Mouse (Mus musculus) neural tube, embryonic 14.5 days (tissue): ENCODE measurements at regions not wholly inside any gene's neighbourhood (a gene's known extent, or its start where the extent isn't known, plus 50 kb on each side); places are given as distances from the start of the nearest gene placed in this dataset.

Experiments used
- ATAC-seq: fragments of 200-750 bp; cut with Nextera tagmentation; 2 replicates; pipeline ENCODE4 v1.8.0; 2017; ENCODE audit warnings: low read depth, mild to moderate bottlenecking, moderate TSS enrichment, moderate library complexity
- H3K27ac ChIP-seq: fragments of 300-500 bp; sonication (generic); 2 replicates; pipeline ENCODE4 v1.5.1; 2014; ENCODE audit warnings: low read depth, mild to moderate bottlenecking, control low read depth, low read length, moderate library complexity, mixed read lengths
- H3K27me3 ChIP-seq: fragments of 300-500 bp; sonication (generic); 2 replicates; pipeline ENCODE4 v1.6.1; 2014; ENCODE audit warnings: low read length; ENCODE audit not compliant: control insufficient read depth, insufficient read depth
- H3K36me3 ChIP-seq: fragments of 300-500 bp; sonication (generic); 2 replicates; pipeline ENCODE4 v1.6.1; 2014; ENCODE audit warnings: low read length, mixed read lengths; ENCODE audit not compliant: control insufficient read depth, insufficient read depth
- H3K4me1 ChIP-seq: fragments of 300-500 bp; sonication (generic); 2 replicates; pipeline ENCODE4 v1.6.1; 2014; ENCODE audit warnings: low read length; ENCODE audit not compliant: control insufficient read depth, insufficient read depth
- H3K4me2 ChIP-seq: fragments of 300-500 bp; sonication (generic); 2 replicates; pipeline ENCODE4 v1.6.1; 2014; ENCODE audit warnings: mild to moderate bottlenecking, low read depth, low read length, control low read depth
- H3K4me3 ChIP-seq: fragments of 300-500 bp; sonication (generic); 2 replicates; pipeline ENCODE4 v1.5.1; 2014; ENCODE audit warnings: low read depth, low read length, control low read depth, mixed read lengths
- H3K9ac ChIP-seq: fragments of 300-500 bp; sonication (generic); replicated peaks from 2 replicates; pipeline ENCODE4 v1.6.1; 2014; ENCODE audit warnings: low read depth, mild to moderate bottlenecking, control low read depth, low read length, mixed read lengths
- H3K9me3 ChIP-seq: fragments of 300-500 bp; sonication (generic); 2 replicates; pipeline ENCODE4 v1.6.1; 2016; ENCODE audit warnings: low read length; ENCODE audit not compliant: control insufficient read depth
- WGBS: fragments of 180-500 bp; shearing (Covaris S2); extraction: QIAGEN DNeasy Blood & Tissue Kit; methylation state at CpG from one replicate; pipeline ENCODE4 v1.1.7; 2014; 5-methylcytosine and 5-hydroxymethylcytosine counted together

DNA sequence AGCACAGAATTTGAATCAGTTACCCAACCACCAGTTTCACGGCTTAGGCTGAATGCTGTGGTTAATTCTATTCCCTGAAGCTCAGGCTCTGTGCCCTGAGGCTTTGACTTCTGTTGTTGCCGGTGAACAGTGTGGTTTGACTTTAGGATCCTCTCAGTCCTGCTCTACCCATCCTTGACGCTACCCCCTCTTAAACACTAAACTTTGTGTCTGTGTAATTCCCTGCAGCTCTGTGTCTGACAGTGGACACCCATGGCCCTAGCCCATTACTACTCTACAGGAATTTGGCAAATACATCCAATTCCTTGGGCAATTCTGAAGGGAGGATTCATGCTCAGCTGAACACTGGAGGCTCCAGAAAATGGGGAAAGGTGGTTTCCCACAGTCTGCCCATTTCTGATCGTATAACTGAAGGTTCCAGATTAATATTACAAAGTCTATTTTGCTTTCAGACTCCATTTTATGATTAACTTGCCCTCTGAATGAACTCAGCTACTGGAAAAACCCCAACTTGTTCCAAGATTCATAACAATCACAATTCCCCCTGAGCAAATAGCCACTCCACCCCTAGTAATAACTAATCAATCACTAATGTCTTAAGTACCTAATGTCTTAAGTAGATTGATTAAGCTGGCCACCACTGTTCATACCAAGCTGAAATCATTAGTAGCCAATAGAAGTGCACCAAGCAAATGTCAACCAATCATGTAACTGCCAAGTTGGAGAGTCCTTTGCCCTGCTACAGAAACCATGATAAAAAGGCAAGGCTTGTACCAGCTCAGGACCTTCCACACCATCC, 182.6 kb downstream of the Ice1 start:
- Histone ChIP-seq H3K9me3 (no peaks in the 10 kb centered on the region), H3K4me2 (no peak overlapping the region), H3K27me3 (no peaks in the 10 kb centered on the region), H3K27ac (no peak overlapping the region), H3K36me3 (no peaks in the 10 kb centered on the region), H3K4me3 (no peak overlapping the region), H3K9ac (no peak overlapping the region), H3K4me1 (no peaks in the 10 kb centered on the region)
- no peak for ATAC-seq
- 72% methylated on average over 4 of the region's 4 CpGs for WGBS

GRCm38 (mm10) chr13:70458406-70458805, 179.0 kb downstream of the Ice1 start:
- Histone ChIP-seq H3K36me3 (no peaks in the 10 kb centered on the region), H3K27ac (no peak overlapping the region), H3K9me3 (no peaks in the 10 kb centered on the region), H3K27me3 (no peaks in the 10 kb centered on the region), H3K4me3 (no peak overlapping the region), H3K4me2 (no peak overlapping the region), H3K4me1 (no peaks in the 10 kb centered on the region), H3K9ac (no peak overlapping the region)
- no peak for ATAC-seq
- 93% methylated on average over 3 of the region's 3 CpGs for WGBS

DNA sequence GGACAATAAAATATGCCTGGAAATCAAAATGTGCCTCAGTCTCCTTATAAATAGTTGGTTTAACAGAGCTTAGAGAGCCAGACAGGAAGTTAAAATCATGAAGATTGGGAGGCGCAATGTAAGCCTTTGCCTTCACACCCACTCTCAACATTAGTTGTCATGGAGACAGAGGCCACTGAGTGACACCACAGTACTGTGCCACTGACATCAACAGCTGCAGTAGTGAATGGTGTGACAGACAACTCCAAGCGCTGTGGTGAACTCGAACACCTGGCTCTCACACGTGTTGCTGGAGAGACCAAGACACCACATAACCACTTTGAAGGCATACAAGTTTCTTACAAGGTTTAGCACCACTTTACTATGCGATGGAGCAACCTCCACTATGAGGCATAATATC, 172.4 kb downstream of the Ice1 start:
- H3K4me2 ChIP-seq: no peak overlapping the region
- H3K4me3 ChIP-seq: no peak overlapping the region
- H3K9me3 ChIP-seq: no peaks in the 10 kb centered on the region
- no peaks in the 10 kb centered on the region for H3K36me3 ChIP-seq
- no peaks in the 10 kb centered on the region for H3K4me1 ChIP-seq
- 77% methylated on average over 5 of the region's 5 CpGs for WGBS
- H3K9ac ChIP-seq: no peak overlapping the region
- no peaks in the 10 kb centered on the region for H3K27me3 ChIP-seq
- H3K27ac ChIP-seq: no peak overlapping the region
- ATAC-seq: no peak

DNA sequence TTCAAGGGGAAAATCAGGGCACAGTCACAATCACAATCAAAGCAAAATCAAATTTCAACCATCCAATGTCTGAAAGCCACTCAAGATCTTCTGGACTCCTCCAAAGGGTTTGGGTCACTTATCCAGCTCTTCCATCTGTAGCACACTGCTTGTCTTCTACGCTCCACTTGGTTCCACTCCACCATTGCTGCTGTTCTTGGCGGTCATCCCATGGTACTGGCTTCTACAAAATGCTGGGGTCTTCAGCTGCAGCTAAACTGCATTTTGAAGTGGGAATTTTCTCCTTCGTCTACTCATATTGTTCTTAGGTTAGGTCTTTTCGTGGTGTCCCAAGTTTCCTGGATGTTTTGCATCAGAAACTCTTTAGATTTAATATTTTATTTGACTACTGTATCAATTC, 162.7 kb downstream of the Ice1 start:
- H3K27ac ChIP-seq: no peak overlapping the region
- 84% methylated on average over 4 of the region's 4 CpGs for WGBS
- no peak overlapping the region for H3K9ac ChIP-seq
- H3K4me1 ChIP-seq: no peaks in the 10 kb centered on the region
- H3K9me3 ChIP-seq: no peaks in the 10 kb centered on the region
- no peak overlapping the region for H3K4me2 ChIP-seq
- H3K4me3 ChIP-seq: no peak overlapping the region
- no peaks in the 10 kb centered on the region for H3K27me3 ChIP-seq
- no peak for ATAC-seq
- H3K36me3 ChIP-seq: no peaks in the 10 kb centered on the region

GRCm38 (mm10) chr13:70475366-70475765, 162.1 kb downstream of the Ice1 start:
- no peaks in the 10 kb centered on the region for H3K36me3 ChIP-seq
- 62% methylated on average over 2 of the region's 2 CpGs for WGBS
- no peak for ATAC-seq

GRCm38 (mm10) chr13:70499302-70499701, 138.1 kb downstream of the Ice1 start:
- no peak overlapping the region for H3K4me3 ChIP-seq
- ATAC-seq: no peak
- no peak overlapping the region for H3K9ac ChIP-seq
- H3K27me3 ChIP-seq: no peaks in the 10 kb centered on the region
- WGBS: 68% methylated on average over 4 of the region's 4 CpGs
- H3K4me2 ChIP-seq: no peak overlapping the region
- H3K9me3 ChIP-seq: no peaks in the 10 kb centered on the region
- no peak overlapping the region for H3K27ac ChIP-seq
- no peaks in the 10 kb centered on the region for H3K4me1 ChIP-seq
- no peaks in the 10 kb centered on the region for H3K36me3 ChIP-seq

More at GRCm38 (mm10) chr13:70475366-70475765, 162.1 kb downstream of the Ice1 start:
- Histone ChIP-seq H3K4me1 (no peaks in the 10 kb centered on the region), H3K27ac (no peak overlapping the region), H3K27me3 (no peaks in the 10 kb centered on the region), H3K9ac (no peak overlapping the region), H3K9me3 (no peaks in the 10 kb centered on the region), H3K4me2 (no peak overlapping the region), H3K4me3 (no peak overlapping the region)
